Mouse (Mus musculus) adrenal gland, postnatal 4 days (tissue): ENCODE results near the gene Ndfip2. TPM values are rescaled to one million over a fixed set of nuclear protein-coding genes. Genes with fewer than 3 reads are reported as not detected.

Experiments used
- DNase-seq, 2 experiments: peaks; one replicate each; pipeline ENCODE4 v3.0.0; 2021 to 2022; ENCODE audit warnings: low spot score in 2 of 2, mixed read lengths in 2 of 2
- total RNA-seq, 2 experiments: library from RNA; stranded (reverse); gene quantifications; 2 replicates each; pipeline ENCODE4 v1.2.3; 2021

The Ndfip2 gene
- total RNA-seq, 2 experiments from 2014 or later: 38.2 to 40.9 TPM

GRCm38 (mm10) chr14:105277277-105277676 lies 18.9 kb downstream of the Ndfip2 start:
- no peak for DNase-seq

- no peak for DNase-seq
Observed at GRCm38 (mm10) chr14:105284062-105284461, 25.7 kb downstream of the Ndfip2 start.

GRCm38 (mm10) chr14:105287557-105287956 lies 29.2 kb downstream of the Ndfip2 start:
- DNase-seq: no peak

DNA sequence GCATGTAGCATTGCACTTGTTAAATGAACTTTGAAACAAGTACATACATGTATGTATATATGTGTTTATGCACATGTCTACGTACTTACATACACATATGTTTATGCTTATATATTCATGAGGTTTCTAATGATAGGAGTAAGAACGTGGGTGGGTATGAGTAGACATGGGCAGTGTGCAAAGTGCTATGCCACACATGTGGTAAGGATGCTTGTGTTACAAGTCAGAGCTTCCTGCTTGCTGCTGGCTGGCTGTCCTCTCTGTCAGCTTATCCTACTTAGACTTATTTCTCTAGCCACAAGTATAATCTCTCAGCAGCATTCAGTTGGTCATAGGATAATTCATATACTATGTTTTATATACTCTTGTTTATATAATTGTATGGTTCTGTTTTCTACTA lies 29.6 kb downstream of the Ndfip2 start:
- no peak for DNase-seq

DNA sequence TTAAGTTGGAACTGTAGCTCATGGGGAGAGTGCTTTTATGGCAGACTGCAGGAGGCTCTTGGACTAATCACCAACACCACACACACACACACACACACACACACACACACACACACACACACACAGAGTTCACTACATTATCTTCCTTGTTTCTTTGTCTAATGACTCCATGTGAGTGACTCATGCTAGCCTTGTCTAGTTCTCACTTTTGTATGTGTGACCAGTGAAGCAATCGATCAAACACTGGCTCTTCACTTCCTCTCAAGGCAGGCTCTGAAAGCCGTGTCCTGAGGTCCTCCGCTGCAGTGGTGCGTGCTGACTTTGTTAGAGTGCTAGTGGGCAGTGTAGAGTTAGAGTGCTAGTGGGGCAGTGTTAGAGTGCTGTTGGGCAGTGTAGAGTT lies 30.2 kb downstream of the Ndfip2 start:
- DNase-seq: no peak

DNA sequence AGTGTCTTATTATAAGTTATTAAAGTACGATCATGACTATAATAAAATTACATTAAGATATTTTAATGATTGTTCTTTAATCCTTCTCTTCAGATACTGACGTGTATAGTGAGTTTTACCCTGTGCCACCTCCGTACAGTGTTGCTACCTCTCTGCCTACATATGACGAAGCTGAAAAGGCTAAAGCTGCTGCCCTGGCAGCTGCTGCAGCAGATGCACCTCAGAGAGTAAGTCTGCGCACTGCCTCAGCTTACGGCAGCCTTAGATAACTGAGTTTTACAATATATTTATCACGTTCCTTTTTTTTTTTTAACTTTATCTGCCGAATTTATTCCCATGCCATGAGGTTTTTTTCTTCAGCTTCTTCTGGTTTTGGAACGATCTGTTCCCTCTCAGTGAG lies 33.8 kb downstream of the Ndfip2 start:
- DNase-seq: no peak

DNA sequence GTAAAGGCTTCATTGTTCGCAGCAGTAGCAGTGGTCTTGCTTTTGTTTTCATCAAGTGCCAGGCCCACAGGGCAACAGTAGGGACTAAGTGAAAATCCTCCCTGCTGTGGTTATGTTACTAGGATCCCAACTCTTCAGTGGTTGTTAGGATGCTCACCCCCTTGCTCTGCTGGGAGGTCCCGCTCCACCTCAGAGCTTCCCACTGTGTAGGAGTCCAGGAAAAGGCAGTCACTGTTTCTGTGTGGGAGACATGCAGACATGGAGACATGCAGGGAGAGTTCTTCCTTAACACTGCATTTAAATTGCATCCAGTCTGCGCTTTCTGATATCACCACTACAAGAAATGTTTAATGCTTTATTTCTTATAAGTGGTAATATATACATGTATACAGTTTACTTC lies 35.4 kb downstream of the Ndfip2 start:
- no peak for DNase-seq

GRCm38 (mm10) chr14:105295820-105296582 lies 37.6 kb downstream of the Ndfip2 start:
- no peak for DNase-seq

DNA sequence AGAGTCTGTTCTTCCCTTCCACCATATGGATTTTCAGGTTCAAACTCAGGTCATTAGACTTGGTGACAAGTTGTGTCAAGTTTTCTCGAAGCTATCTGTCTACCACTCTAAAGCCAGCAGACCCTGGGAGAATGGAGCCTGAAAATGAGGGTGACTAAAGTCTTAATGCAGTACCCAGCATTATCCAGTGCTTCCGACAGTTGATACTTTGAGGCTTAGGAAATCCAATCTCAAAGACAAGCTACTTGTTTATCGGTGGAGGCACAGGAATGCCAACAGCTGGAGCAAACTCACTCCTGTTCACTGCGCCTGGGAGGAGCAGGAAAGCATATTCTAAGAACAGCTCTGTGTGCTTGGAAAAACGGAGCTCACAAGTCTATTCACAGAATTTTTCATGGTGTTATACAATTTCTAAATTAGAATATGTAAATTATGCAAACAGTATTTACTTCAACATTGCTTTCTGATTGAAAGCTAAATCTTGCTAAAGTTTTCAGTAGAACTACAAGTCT lies 41.4 kb downstream of the Ndfip2 start:
- DNase-seq: no peak

GRCm38 (mm10) chr14:105300551-105300950 lies 42.2 kb downstream of the Ndfip2 start:
- DNase-seq: no peak

DNA sequence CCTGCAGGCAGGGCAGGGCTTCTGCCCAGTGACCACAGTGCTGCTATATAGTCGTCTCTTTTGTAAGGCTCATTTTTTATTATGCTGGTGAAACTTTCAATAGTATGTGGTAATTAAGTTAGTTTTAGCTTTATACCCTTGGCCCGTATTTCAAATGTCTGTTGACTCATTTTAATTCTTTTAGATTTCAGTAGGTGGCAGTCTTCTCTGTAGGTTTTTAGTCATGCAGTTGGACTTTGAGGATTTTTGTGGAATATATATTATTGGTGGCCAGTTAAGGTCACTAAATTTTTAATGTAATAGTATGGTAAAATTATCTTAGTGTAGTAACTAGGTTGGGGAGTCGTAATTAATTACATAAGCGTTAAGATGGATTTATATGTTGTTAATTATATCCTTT lies 44.3 kb downstream of the Ndfip2 start:
- DNase-seq: no peak

DNA sequence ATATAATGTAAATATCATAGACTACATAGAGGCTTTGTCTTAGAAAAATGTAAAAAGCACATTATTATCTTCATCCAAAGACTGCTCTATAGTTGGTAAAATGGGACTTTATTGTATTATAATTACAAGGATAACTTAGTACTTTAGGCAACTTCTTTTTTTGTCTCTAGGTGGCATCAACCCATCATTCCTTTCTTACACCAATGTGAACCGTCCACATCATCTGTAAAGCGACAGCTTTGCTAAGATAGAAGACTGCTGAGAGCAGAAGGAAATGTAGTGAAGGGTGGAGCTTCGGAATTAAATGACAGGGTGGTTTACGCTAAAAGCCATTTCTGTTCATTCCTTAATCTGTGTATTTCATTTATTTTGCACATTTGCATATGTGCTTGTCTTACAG lies 49.3 kb downstream of the Ndfip2 start:
- DNase-seq: no peak

DNA sequence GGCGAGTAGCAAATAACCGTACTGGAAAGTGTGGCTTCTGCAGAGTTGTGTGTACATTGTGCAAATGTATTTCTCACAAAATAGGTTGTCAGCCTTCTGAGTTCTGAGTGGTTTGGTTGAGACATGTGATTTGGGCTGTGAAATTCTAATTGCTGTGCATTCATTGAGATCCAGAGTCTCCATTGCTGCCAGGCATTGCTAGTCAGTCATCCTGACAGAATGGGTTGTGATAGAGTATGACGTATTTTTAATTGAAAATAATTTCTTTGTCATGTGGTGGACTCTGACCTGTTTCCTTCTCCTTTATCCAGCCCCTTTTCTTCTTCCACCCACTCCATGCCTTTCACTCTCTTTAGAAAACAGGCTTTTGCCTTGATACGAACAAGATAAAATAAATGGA lies 54.0 kb downstream of the Ndfip2 start:
- DNase-seq: no peak

DNA sequence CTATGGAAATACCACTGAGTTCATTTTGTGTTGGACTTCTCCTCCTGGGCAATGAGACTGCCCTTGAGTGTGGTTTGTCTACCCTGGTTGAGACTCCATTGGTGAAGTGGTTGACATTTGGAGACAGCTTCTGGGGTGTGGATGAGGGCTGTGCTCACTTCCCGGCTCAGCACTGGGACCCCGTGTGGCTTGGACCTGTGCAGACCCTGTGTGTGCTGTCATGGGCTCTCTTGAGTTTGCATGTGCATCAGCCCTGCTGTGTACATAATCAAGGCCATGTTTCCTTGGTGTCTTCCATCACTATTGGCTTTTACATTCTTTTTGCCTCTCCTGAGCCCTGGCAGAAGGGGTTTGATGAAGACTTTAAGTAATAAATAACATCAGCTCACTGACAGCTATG lies 54.6 kb downstream of the Ndfip2 start:
- DNase-seq: no peak

GRCm38 (mm10) chr14:105313877-105314276 lies 55.5 kb downstream of the Ndfip2 start:
- no peak for DNase-seq

DNA sequence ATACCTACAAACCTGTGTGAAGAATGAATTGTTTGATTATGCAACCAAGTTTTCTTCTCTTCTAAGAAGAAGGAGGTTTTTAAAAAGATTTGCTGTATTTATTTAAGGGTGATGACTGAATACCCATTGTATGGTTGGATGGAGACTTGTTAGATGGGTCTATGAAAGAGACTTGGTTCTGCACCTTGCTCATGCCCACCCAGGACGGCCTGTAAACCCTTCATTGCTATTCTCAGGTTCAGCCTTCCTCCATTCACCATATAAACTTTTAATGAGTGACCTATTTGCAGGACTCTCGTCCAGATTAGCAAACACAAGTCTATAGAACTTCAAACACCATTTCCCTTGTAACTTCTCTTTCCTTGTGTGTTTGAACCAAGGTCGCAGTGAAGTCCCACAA lies 63.3 kb downstream of the Ndfip2 start:
- no peak for DNase-seq

DNA sequence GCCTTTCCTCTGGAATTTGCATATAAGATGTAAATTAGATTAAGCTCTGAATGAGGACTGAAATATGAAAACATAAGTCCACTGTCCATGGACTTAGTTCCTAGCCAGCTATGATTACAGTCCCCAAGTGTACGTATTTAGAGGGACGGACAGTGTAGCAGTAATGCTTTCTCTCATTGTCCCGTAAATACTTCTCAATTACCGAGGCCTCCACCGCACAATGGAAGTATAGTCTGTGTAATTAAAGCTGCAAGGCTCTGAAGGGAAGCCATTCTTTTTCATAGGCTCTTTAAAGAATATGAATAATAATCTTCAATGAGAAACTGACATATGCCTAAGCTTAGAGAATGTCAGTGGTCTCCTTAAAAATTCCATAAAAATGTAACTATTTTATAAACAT lies 64.5 kb downstream of the Ndfip2 start:
- DNase-seq: no peak

GRCm38 (mm10) chr14:105323448-105323847 lies 65.1 kb downstream of the Ndfip2 start:
- DNase-seq: no peak

GRCm38 (mm10) chr14:105328397-105329302 lies 70.3 kb downstream of the Ndfip2 start:
- peak; percentile 27 to 48 for DNase-seq

GRCm38 (mm10) chr14:105333475-105334094 lies 75.2 kb downstream of the Ndfip2 start:
- no peak for DNase-seq

- no peak for DNase-seq
Observed at GRCm38 (mm10) chr14:105341765-105342164, 83.4 kb downstream of the Ndfip2 start.

- DNase-seq: no peak
Observed at GRCm38 (mm10) chr14:105354121-105354520, 95.7 kb downstream of the Ndfip2 start.
